Mouse (Mus musculus) thymus, adult 2 months (tissue): ENCODE data around the gene Kcnk6. TPM values are rescaled to one million over a fixed set of nuclear protein-coding genes. Genes with fewer than 3 reads are reported as not detected.

Experiments
- DNase-seq: peaks from one replicate; pipeline ENCODE4 v3.0.0; 2021
- H3K27ac ChIP-seq: fragments of 200-500 bp; 2 replicates; pipeline ENCODE4 v1.5.1; 2012; ENCODE audit warnings: low read length, control low read depth; ENCODE audit not compliant: control insufficient read depth, insufficient read depth
- H3K27me3 ChIP-seq: fragments of 200-500 bp; 2 replicates; pipeline ENCODE4 v1.6.1; 2012; ENCODE audit warnings: mild to moderate bottlenecking, low read length, moderate library complexity, mixed read lengths; ENCODE audit not compliant: control insufficient read depth, insufficient read depth
- H3K36me3 ChIP-seq: fragments of 200-500 bp; 2 replicates; pipeline ENCODE4 v1.6.1; 2012; ENCODE audit warnings: mild to moderate bottlenecking, low read length, moderate library complexity; ENCODE audit not compliant: control insufficient read depth, insufficient read depth
- H3K4me1 ChIP-seq: fragments of 200-500 bp; replicated peaks from 2 replicates; pipeline ENCODE4 v1.6.1; 2012; ENCODE audit warnings: low read length; ENCODE audit not compliant: control insufficient read depth, insufficient read depth
- H3K4me3 ChIP-seq: fragments of 200-500 bp; 2 replicates; pipeline ENCODE4 v1.5.1; 2012; ENCODE audit warnings: mild to moderate bottlenecking, low read length, control low read depth, moderate library complexity; ENCODE audit not compliant: control insufficient read depth, insufficient read depth
- CTCF ChIP-seq: fragments of 200-500 bp; IDR thresholded peaks from 2 replicates; pipeline ENCODE4 v1.5.1; 2012; ENCODE audit warnings: mild to moderate bottlenecking, control low read depth, low read length, moderate library complexity, borderline replicate concordance; ENCODE audit not compliant: control insufficient read depth, poor library complexity, insufficient read depth; ENCODE audit errors: extremely low read depth
- POLR2A ChIP-seq: fragments of 200-500 bp; IDR thresholded peaks from 2 replicates; pipeline ENCODE4 v1.6.1; 2012; ENCODE audit warnings: mild to moderate bottlenecking, low read length, control low read depth, moderate library complexity; ENCODE audit not compliant: control insufficient read depth, poor library complexity, insufficient read depth; ENCODE audit errors: extremely low read depth
- WGBS: fragments of 180-500 bp; shearing (Covaris S2); methylation state at CpG from one replicate; pipeline ENCODE4 v1.1.7; 2018; 5-methylcytosine and 5-hydroxymethylcytosine counted together
- polyA plus RNA-seq: library from polyadenylated mRNA; depleted of rRNA; stranded (reverse); fragments of >200 nt; gene quantifications from 2 replicates; pipeline ENCODE4 v1.2.3, GENCODE M21; 2012

Kcnk6 gene
- polyA plus RNA-seq, 1 experiment: 37.5 TPM

- Histone ChIP-seq H3K4me1 (peaks cover 42% of the 10 kb centered on the region), H3K27ac (peak within 1 kb of the TSS; percentile 28; the same call in 1 of the 2 replicates), H3K27me3 (no peaks in the 10 kb centered on the region), H3K36me3 (no peaks in the 10 kb centered on the region), H3K4me3 (peak within 1 kb of the TSS; percentile 46)
- WGBS: 54% methylated on average over 20 of the region's 20 CpGs
- TF ChIP-seq POLR2A (0 out of 2 replicates have a peak, but pooled peaks have one; percentile 30), CTCF (no peak)
- peak; percentile 50 for DNase-seq
Observed at GRCm38 (mm10) chr7:29248261-29248841, 16.0 kb upstream of the Kcnk6 start, which contains the start of gene 2200002D01Rik. TSS of gene 2200002D01Rik (minus strand) at chr7:29248466.

DNA sequence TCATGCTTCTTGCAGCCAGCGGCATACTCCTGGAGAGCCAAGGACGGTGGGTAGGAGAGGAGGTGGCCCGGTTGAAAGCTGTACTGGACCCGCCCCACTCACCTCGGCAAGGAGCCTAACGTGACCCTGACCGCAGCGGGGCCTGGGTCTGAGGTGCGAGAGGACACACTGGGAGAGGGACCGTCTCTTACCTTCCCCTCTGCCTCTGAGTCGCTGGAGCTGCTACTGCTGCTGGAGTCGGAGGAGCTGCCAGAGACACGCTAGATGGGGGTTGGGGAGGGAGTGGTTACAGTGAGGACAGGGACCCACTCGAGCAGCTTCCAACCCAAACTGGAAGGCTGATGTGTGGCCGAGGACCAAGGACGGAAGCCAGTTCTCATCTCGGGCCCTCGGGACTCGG is 15.4 kb upstream of the Kcnk6 start:
- 57% methylated on average over 19 of the region's 19 CpGs for WGBS
- Histone ChIP-seq H3K4me1 (peaks cover 37% of the 10 kb centered on the region), H3K36me3 (no peaks in the 10 kb centered on the region), H3K4me3 (peak overlapping the region; percentile 46), H3K27ac (no peak overlapping the region), H3K27me3 (no peaks in the 10 kb centered on the region)
- TF ChIP-seq POLR2A (no peak), CTCF (no peak)
- peak; percentile 28 for DNase-seq

DNA sequence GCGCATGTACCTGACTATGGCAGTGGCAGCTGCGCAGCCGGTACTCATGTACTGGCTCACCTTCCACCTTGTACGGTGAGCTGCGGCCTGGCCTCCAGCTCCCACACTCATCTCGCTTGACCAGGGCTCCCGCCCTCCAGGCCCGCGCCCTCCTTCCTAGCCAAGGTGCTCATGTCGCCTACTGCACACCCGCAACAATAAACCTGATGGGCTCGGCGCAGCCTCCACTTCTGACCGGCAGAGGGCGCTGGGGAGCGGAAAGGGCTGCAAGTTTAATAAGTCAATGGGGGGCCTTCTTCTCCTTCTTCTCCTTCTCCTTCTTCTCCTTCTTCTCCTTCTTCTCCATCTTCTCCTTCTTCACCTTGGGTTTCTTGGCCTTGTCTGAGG is 15.0 kb upstream of the Kcnk6 start:
- TF ChIP-seq POLR2A (no peak), CTCF (peak; percentile 90)

DNA sequence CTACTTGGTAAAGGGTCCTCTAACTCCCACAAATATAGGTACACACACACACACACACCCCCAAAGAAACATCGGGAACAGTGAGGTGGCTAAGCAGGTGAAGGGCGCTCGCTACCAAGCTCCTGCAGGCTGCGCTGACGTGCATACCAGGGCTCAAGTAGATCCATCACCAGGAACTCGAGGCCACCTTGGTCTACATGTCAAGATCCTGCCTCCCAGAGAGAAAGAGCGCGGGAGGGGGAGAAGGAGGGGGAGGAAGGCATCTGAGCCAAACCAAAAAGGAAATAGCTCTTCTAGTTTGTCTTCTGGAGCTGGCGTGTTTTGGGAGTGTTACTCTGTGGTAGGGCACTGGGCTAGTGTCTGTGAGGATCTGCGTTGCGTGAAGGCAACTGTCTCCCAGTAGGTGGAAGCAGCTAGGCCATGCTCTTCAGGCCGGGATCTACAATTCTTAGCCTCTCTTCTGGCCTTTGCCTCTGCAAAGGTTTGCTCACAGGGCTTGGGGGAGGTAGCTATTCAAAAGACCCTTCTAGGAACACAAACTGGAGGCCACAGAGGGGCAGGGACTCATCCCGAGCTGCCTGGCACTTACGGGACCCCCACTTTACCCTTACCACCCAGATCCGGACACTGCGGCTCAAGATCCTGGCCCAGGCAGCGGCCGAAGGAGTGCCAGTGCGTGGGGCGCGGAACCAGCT is 14.5 kb upstream of the Kcnk6 start:
- no peak overlapping the region for H3K27ac ChIP-seq
- H3K4me3 ChIP-seq: no peak overlapping the region
- WGBS: 94% methylated on average over 21 of the region's 21 CpGs
- DNase-seq: no peak
- H3K27me3 ChIP-seq: no peaks in the 10 kb centered on the region
- TF ChIP-seq POLR2A (no peak), CTCF (no peak)
- peaks cover 30% of the 10 kb centered on the region for H3K4me1 ChIP-seq
- H3K36me3 ChIP-seq: no peaks in the 10 kb centered on the region

More for the DNA sequence above, 15.0 kb upstream of the Kcnk6 start:
- Histone ChIP-seq H3K4me3 (peak overlapping the region; percentile 46), H3K27me3 (no peaks in the 10 kb centered on the region), H3K36me3 (no peaks in the 10 kb centered on the region), H3K27ac (no peak overlapping the region), H3K4me1 (peaks cover 36% of the 10 kb centered on the region)
- DNase-seq: peak; percentile 90
- WGBS: 35% methylated on average over 16 of the region's 16 CpGs

DNA sequence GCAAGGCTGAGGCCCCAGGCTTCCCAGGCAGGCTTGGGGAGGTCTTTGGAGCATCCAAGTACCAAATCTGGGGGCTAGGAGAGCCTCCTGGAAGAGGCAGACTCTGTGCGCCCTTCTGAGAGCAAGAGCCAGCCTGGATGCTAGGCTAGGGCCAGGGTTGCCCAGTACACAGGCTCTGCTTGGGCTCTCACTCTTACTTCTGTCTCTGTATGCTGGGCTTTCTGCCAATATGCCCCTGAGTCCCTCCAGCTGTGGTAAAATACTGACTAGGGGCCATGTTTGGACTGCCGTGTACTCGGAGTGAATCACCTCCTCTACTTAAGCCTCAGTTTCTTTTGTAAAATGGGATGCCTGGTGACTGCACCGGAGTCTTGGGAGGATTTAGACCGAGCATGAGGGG is 13.7 kb upstream of the Kcnk6 start:
- Histone ChIP-seq H3K36me3 (no peaks in the 10 kb centered on the region), H3K4me1 (peaks cover 23% of the 10 kb centered on the region), H3K27me3 (no peaks in the 10 kb centered on the region), H3K27ac (no peak overlapping the region), H3K4me3 (no peak overlapping the region)
- 94% methylated on average over 5 of the region's 5 CpGs for WGBS
- no peak for TF ChIP-seq CTCF
- no peak for TF ChIP-seq POLR2A
- DNase-seq: no peak

- WGBS: 90% methylated on average over 7 of the region's 7 CpGs
- no peaks in the 10 kb centered on the region for H3K36me3 ChIP-seq
- no peaks in the 10 kb centered on the region for H3K27me3 ChIP-seq
- DNase-seq: peak; percentile 44
- H3K27ac ChIP-seq: no peak overlapping the region
- no peak overlapping the region for H3K4me3 ChIP-seq
- H3K4me1 ChIP-seq: peaks cover 17% of the 10 kb centered on the region
- TF ChIP-seq CTCF: peak; percentile 31; the same call in 1 of the 2 replicates
- TF ChIP-seq POLR2A: no peak
Observed at GRCm38 (mm10) chr7:29244732-29245416, 12.6 kb upstream of the Kcnk6 start.
